Mouse (Mus musculus) kidney, embryonic 16.5 days (tissue): ENCODE data around the gene Sprn. TPM values are rescaled to one million over a fixed set of nuclear protein-coding genes. Genes with fewer than 3 reads are reported as not detected.

Experiments
- ATAC-seq: fragments of 200-750 bp; cut with Nextera tagmentation; 2 replicates; pipeline ENCODE4 v1.8.0; 2017; ENCODE audit warnings: moderate TSS enrichment; ENCODE audit not compliant: low FRiP score, low TSS enrichment
- H3K27ac ChIP-seq: fragments of 300-500 bp; sonication (generic); 2 replicates; pipeline ENCODE4 v1.5.1; 2014; ENCODE audit warnings: low read length
- H3K27me3 ChIP-seq: fragments of 300-500 bp; sonication (generic); 2 replicates; pipeline ENCODE4 v1.6.1; 2014; ENCODE audit warnings: low read length, control low read depth, mixed read lengths; ENCODE audit not compliant: insufficient read depth
- H3K36me3 ChIP-seq: fragments of 300-500 bp; sonication (generic); 2 replicates; pipeline ENCODE4 v1.6.1; 2014; ENCODE audit warnings: low read length, control low read depth, mixed read lengths; ENCODE audit not compliant: insufficient read depth
- H3K4me1 ChIP-seq: fragments of 300-500 bp; sonication (generic); 2 replicates; pipeline ENCODE4 v1.6.1; 2014; ENCODE audit warnings: low read length, control low read depth, mixed read lengths; ENCODE audit not compliant: insufficient read depth
- H3K4me2 ChIP-seq: fragments of 300-500 bp; sonication (generic); replicated peaks from 2 replicates; pipeline ENCODE4 v1.6.1; 2014; ENCODE audit warnings: low read depth, low read length
- H3K4me3 ChIP-seq: fragments of 300-500 bp; sonication (generic); 2 replicates; pipeline ENCODE4 v1.5.1; 2014; ENCODE audit warnings: mild to moderate bottlenecking, low read length
- H3K9ac ChIP-seq: fragments of 300-500 bp; sonication (generic); replicated peaks from 2 replicates; pipeline ENCODE4 v1.6.1; 2014; ENCODE audit warnings: low read length
- H3K9me3 ChIP-seq: fragments of 300-500 bp; sonication (generic); 2 replicates; pipeline ENCODE4 v1.6.1; 2016; ENCODE audit warnings: low read length, control low read depth
- WGBS: fragments of 180-500 bp; shearing (Covaris S2); extraction: QIAGEN DNeasy Blood & Tissue Kit; methylation state at CpG from one replicate; pipeline ENCODE4 v1.1.7; 2014; 5-methylcytosine and 5-hydroxymethylcytosine counted together
- polyA plus RNA-seq: library from polyadenylated mRNA; unstranded; fragments of >200 nt; fragmentation: Nextera tagmentation; extraction: Ambion mirVana; gene quantifications from 2 replicates; pipeline ENCODE4 v1.2.1, GENCODE M21; 2015

Gene Sprn
- polyA plus RNA-seq, 1 experiment from 2014 or later, result 0.51 TPM

DNA sequence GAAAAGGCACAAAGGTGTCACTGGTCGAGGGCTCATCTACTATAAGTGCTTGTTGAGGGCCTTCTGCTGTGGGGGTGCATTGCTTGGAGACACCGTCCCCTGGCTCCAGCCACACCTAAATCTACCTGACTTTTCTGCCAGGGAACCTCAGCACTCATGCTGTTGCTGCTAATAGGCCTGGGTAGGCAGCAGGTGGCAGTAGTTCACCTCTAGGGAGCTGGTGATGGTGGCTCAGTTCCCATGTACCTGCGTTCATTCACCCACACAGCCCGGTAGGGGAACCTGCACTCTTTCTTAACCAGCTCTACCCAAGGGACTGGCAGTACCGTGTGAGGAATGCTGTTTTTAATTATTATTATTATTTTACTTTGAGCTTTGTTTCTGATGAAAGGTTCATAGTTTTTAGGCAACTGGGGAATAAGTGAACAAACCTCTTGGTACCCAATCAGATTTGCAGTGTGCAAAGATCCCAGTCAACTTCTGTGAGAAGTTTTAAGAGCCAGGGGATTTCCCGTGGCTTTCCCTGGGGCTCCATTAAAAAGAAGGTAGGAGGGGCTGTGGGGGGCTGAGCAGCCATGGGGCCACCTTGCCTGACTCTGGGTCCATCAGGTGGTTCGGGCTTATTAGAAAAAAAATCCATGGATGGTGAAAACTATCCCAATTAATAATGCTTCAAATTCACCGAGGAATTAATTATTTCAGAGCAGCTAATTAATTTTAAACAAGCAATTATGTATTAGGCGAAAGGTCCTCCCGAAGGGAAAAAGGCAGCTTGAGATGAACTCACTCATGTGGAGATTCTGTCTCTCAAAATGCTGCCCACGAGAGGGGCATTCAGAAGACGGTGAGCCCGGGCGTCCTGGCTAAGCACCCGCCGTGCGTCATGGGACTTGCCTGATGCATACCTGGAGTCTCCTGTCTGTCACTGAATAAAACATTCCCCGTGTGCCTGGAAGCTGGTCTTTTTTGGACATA, 32.3 kb upstream of the Sprn start:
- Histone ChIP-seq H3K9me3 (no peaks in the 10 kb centered on the region), H3K27me3 (no peaks in the 10 kb centered on the region), H3K36me3 (no peaks in the 10 kb centered on the region), H3K4me1 (no peaks in the 10 kb centered on the region), H3K4me2 (no peak overlapping the region), H3K27ac (no peak overlapping the region), H3K4me3 (no peak overlapping the region), H3K9ac (no peak overlapping the region)
- 63% methylated on average over 18 of the region's 18 CpGs for WGBS
- ATAC-seq, result no peak

DNA sequence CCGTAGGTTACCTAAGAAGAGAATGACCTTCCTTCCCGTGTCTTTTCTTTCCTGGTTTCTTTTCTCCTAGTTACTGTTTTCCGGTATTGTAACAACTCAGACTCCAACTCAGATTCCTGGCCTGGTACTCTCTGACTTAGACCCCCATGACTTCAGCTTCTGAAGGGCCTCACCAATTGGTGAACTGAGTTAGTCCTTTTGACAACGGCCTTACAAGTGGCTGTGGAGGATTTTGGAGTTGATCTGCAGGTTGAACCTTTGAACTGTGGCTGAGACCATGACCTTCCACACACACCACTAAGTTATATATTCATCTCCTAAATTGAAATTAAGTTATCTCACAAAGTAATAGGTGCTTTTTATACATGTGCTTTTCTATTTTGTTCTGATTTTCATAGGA, 29.5 kb upstream of the Sprn start:
- Histone ChIP-seq H3K9ac (no peak overlapping the region), H3K9me3 (no peaks in the 10 kb centered on the region), H3K4me1 (no peaks in the 10 kb centered on the region), H3K4me2 (no peak overlapping the region), H3K27ac (no peak overlapping the region), H3K27me3 (no peaks in the 10 kb centered on the region), H3K4me3 (no peak overlapping the region), H3K36me3 (no peaks in the 10 kb centered on the region)
- 86% methylated on average over 4 of the region's 4 CpGs for WGBS
- no peak for ATAC-seq

DNA sequence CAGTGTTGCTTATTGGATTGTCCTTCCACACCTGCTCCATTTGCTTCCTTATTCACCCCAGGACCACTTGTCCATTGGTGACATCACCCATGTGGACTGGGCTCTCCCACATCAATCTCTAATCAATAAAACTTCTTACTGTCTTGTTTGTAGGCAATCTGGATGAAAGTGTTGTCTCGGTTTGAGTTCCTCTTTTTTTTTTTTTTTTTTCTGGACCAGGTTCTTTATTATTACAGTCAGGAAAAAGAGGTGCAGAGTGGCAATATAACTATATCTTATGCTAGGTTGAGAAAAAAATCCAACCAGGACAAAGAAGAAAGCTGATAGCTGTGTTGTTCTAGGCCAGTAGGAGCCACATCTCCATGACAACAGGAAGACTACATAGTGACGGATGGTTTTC, 26.0 kb upstream of the Sprn start:
- H3K36me3 ChIP-seq, result no peaks in the 10 kb centered on the region
- no peaks in the 10 kb centered on the region for H3K27me3 ChIP-seq
- no peak overlapping the region for H3K4me2 ChIP-seq
- 77% methylated on average over 2 of the region's 2 CpGs for WGBS
- no peaks in the 10 kb centered on the region for H3K4me1 ChIP-seq
- H3K9me3 ChIP-seq, result no peaks in the 10 kb centered on the region
- no peak overlapping the region for H3K4me3 ChIP-seq
- H3K9ac ChIP-seq, result no peak overlapping the region
- H3K27ac ChIP-seq, result no peak overlapping the region
- no peak for ATAC-seq

DNA sequence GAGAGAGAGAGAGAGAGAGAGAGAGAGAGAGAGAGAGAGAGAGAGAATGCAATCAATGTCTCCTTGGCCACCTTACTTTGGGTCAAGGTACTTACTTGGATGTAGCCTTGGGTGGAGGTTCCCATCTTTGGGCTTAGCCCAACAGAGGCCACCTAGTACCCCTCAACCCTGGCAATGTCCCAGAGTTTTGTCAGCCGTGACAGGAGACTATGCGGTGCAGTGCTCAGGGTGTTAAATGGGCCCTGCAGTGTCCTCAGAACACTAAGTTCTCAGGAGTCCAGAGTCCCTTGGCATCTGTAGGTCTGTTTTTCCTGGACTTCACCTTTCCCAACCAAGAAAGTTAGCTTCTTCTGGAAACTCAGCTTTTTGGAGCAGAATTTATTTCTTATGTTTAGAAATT, 24.5 kb upstream of the Sprn start:
- Histone ChIP-seq H3K4me2 (no peak overlapping the region), H3K4me3 (no peak overlapping the region), H3K27ac (no peak overlapping the region), H3K4me1 (no peaks in the 10 kb centered on the region), H3K27me3 (no peaks in the 10 kb centered on the region), H3K9me3 (no peaks in the 10 kb centered on the region), H3K36me3 (no peaks in the 10 kb centered on the region), H3K9ac (no peak overlapping the region)
- no peak for ATAC-seq
- 74% methylated on average over 2 of the region's 2 CpGs for WGBS

DNA sequence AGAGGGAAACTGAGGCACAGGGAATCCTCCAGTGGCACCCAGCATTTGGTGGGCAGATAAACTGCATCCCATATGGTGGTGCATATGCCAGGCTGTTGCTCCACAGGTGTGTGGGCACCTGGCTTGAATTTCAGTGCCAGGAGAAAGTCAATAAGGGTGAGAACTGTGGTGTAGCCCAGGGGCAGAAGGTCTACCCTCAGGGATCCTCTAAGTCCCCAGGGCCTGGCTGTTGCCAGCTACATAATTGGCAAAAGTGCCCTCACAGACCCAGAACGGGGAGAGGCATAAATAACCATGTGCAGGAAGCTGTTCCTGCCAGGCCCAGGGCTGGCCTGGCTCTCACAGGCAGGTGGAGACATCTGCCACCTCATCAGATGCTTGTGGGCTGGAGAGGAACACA, 18.3 kb upstream of the Sprn start, which contains the start of gene Olfr523:
TSS of gene Olfr523 (plus strand) at position 282 of the 400 bp plus-strand sequence.
- 26% methylated on average over 1 of the region's 1 CpGs for WGBS
- Histone ChIP-seq H3K4me2 (no peak within 1 kb of the TSS), H3K4me1 (no peaks in the 10 kb centered on the region), H3K9ac (no peak within 1 kb of the TSS), H3K27ac (no peak within 1 kb of the TSS), H3K27me3 (no peaks in the 10 kb centered on the region), H3K4me3 (no peak within 1 kb of the TSS), H3K36me3 (no peaks in the 10 kb centered on the region), H3K9me3 (0 out of 2 replicates have a peak, but pooled peaks cover 4% of the 10 kb centered on the region)
- no peak for ATAC-seq

DNA sequence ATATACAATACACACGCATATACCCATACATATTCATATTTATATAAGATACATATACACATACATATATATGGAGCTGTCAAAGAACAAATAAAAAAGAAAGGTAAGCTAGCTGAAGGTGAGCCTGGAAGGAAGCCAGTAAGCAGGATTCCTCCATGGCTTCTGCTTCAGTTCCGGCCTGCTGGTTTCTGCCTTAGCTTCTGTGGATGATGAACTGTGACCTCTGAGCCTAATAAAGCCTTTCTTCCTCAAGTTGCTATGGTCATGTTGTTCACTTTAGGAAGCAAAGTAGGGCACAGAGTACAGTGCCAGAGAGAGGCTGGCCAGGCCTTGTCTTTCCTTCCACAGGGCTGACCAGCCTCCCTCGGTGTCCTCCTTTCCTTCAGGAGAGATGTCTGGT, 16.2 kb upstream of the Sprn start:
- H3K27me3 ChIP-seq, result no peaks in the 10 kb centered on the region
- no peak overlapping the region for H3K4me3 ChIP-seq
- H3K9ac ChIP-seq, result no peak overlapping the region
- 88% methylated on average over 3 of the region's 3 CpGs for WGBS
- peaks cover 9% of the 10 kb centered on the region; the same call in 1 of the 2 replicates for H3K9me3 ChIP-seq
- no peak overlapping the region for H3K27ac ChIP-seq
- no peaks in the 10 kb centered on the region for H3K4me1 ChIP-seq
- no peaks in the 10 kb centered on the region for H3K36me3 ChIP-seq
- ATAC-seq, result no peak
- H3K4me2 ChIP-seq, result no peak overlapping the region

DNA sequence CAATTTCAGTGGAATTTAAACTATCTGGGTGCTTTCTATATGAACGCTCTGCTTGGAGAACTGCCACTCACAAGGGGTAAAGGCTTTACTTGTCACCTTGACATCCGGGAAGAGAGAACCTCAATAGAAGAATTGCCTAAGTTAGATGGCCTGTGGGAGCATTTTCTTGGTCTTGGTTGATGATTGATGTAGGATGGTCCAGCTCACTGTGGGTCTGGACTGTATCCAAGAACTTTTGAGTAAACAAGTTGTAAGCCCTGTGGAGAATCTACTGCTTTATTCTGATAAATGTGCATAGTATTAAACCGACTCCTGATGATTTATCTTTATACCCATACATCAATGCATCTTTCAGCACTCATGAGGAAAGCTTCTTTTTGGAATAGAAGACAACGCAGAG, 14.7 kb upstream of the Sprn start:
- ATAC-seq, result no peak
- no peak overlapping the region for H3K4me3 ChIP-seq
- no peaks in the 10 kb centered on the region for H3K36me3 ChIP-seq
- no peak overlapping the region for H3K4me2 ChIP-seq
- H3K9me3 ChIP-seq, result peaks cover 9% of the 10 kb centered on the region; the same call in 1 of the 2 replicates
- 71% methylated on average over 4 of the region's 4 CpGs for WGBS
- no peak overlapping the region for H3K27ac ChIP-seq
- H3K9ac ChIP-seq, result no peak overlapping the region
- no peaks in the 10 kb centered on the region for H3K4me1 ChIP-seq
- no peaks in the 10 kb centered on the region for H3K27me3 ChIP-seq

DNA sequence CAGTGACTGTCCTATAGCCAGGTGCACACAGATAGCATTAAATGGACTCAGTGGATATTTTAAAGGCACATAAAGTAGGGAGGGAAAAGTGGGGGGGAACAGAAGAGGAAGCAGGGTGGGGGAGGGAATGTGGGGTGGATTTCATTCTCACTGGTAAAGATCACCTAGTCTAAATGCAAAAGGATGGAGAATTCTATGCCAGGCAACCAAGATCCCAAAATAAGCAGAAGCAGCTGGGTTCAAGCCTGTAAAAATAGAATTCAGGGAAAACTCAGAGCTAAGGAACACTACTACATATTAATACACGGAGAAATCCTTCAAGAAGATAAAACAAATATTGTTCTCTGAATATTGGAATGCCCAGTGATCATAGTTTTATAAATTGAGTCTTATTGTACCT, 13.3 kb upstream of the Sprn start:
- 88% methylated on average over 1 of the region's 1 CpGs for WGBS
- Histone ChIP-seq H3K4me2 (no peak overlapping the region), H3K4me1 (no peaks in the 10 kb centered on the region), H3K27me3 (no peaks in the 10 kb centered on the region), H3K9me3 (peaks cover 9% of the 10 kb centered on the region; the same call in 1 of the 2 replicates), H3K27ac (no peak overlapping the region), H3K36me3 (no peaks in the 10 kb centered on the region), H3K4me3 (no peak overlapping the region), H3K9ac (no peak overlapping the region)
- ATAC-seq, result no peak

DNA sequence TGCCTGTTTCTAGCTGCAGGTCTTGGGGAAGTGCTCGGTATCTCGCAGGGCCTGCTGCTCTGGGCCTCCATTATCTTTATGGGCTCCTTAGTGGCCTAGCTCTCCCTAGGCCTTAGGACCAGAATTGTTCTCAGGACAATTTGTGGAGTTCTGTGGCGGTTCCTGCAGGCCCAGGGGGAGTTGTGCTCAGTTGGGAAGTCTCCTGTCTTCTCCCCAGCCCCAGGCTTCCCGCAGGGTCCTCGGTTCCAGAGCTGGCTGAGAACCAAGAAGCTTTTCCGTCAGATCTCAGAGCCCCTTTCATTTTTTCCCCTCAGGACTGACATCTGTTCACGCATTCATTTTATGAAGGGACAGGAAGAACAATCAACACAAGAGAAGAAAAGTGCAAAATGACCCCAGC, 10.0 kb upstream of the Sprn start, which contains the start of gene Olfr522:
TSS of gene Olfr522 (minus strand) at position 101 of the 400 bp plus-strand sequence.
- H3K9me3 ChIP-seq, result peaks cover 5% of the 10 kb centered on the region; the same call in 1 of the 2 replicates
- ATAC-seq, result no peak

DNA sequence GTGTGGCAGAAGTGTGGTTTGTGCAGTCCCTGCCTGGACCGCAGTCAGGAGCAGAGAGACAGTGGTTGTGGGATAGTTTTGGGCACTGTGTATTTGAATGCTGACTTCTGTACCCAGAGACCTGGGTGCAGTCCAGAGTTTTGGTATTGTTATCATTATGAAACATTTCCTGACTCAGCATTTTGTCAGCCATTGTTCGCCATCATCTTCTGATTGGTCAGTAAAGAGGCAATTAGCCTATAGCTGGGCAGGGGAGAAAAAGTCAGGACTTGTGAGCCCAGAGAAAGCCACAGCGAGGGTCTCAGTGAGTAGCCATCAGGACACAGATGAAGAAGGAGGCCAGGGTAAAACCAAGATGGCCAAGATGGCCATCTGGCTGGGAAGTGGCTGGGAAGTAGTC, 5.7 kb upstream of the Sprn start:
- WGBS, result 85% methylated on average over 3 of the region's 3 CpGs
- no peaks in the 10 kb centered on the region for H3K4me1 ChIP-seq

More for the DNA sequence above, 10.0 kb upstream of the Sprn start, which contains the start of gene Olfr522:
- Histone ChIP-seq H3K9ac (no peak within 1 kb of the TSS), H3K4me3 (no peak within 1 kb of the TSS), H3K27ac (no peak within 1 kb of the TSS), H3K36me3 (no peaks in the 10 kb centered on the region), H3K4me2 (no peak within 1 kb of the TSS), H3K4me1 (no peaks in the 10 kb centered on the region), H3K27me3 (no peaks in the 10 kb centered on the region)
- WGBS, result 73% methylated on average over 7 of the region's 7 CpGs

More for the DNA sequence above, 5.7 kb upstream of the Sprn start:
- Histone ChIP-seq H3K9ac (no peak overlapping the region), H3K27me3 (peaks cover 3% of the 10 kb centered on the region; the same call in 1 of the 2 replicates), H3K9me3 (no peaks in the 10 kb centered on the region), H3K4me2 (no peak overlapping the region), H3K27ac (no peak overlapping the region), H3K36me3 (no peaks in the 10 kb centered on the region), H3K4me3 (no peak overlapping the region)
- ATAC-seq, result no peak
